Mouse (Mus musculus) hematopoietic stem cell, adult 5-6 weeks (primary cell): ENCODE measurements around the gene Thra. TPM values are rescaled to one million over a fixed set of nuclear protein-coding genes. Genes with fewer than 3 reads are reported as not detected.

Source experiments
- ATAC-seq, 2 experiments: fragments of 125-278 bp in 1 of 2; replicated peaks in 1 of 2; 2 replicates each; pipeline ENCODE4 v1.8.0; 2016 to 2017; ENCODE audit warnings: inconsistent platforms in 2 of 2, mild to moderate bottlenecking in 2 of 2, moderate number of reproducible peaks in 2 of 2, low read depth in 1 of 2, moderate TSS enrichment in 1 of 2; ENCODE audit not compliant: low FRiP score in 2 of 2, poor library complexity in 2 of 2, severe bottlenecking in 2 of 2, insufficient read depth in 1 of 2, low TSS enrichment in 1 of 2
- total RNA-seq: library from RNA; stranded (forward); fragments of 172-1452, 232-1000 nt; gene quantifications from 2 replicates; pipeline ENCODE4 v1.2.3, GENCODE M21; 2017

Gene Thra
- total RNA-seq, 1 experiment from 2014 or later = 25.3 TPM

DNA sequence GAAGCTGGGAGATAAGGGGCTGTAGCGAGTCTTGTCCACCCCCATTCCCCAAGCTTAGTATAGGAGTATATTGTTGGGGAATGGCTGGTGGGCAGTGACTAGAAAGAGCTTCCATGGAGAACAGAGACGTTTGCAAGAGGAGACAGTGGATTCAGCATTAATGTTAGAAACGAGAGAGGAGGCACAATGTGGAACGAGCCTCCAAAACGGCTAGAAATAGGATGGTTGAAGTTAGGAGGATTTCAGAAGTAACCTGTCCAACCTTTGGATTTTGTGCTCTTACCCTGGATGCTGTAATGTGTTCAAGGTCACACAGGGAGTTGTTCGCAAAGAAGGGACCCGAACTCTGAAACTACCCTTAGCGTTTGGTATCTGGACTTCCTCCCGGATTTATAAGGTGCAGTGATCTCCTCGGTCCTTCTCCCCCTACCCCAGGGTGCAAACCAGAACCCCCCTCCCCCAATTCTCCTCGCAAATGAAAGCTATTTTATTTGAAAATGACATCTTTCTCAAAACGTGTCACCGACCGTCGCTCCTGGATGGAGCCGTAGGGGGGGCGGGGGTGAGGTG lies 698 bp downstream of the Thra start:
- no peak; a peak in 1 of 4 replicates for ATAC-seq

DNA sequence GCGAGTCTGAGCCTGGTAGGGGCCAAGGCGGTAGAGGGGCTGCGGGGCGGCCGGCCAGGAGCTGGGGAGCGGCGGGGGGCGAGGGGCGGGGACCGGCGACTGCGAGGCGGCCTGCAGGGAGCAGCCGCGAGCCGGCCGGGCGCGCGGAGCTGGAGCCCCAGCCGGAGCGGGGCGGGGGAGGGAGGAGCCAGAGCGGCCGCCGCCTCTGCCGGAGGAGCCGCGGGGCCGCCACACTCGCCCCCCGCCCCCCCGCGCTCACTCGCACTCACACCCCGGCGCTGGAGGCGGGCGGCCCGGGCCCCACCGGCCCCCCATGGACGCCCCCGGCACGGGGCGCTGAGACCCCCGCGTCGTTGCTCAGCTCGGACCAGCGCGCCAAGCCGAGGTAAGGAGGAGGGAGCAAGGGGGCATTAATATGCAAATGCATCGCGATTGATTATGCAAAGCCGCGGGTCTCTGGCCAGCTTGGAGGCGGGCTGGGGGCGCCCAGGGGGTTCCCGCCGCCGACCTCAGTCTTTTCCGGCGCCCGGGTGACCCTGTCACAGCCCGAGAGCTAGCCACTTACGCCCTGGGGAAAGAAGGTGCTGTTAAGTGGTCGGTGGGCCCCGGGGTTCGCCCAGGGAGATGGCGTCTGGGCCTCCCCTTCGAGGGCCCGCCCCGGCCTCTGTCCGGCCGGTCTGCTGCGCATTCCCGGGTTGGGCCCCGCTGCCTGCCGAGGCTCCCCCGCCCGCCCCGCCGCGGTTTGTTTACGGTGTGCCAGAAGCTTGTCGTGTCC lies 1.4 kb downstream of the Thra start:
- peak; percentile 17 to 38; a peak in 3 of 4 replicates for ATAC-seq

GRCm38 (mm10) chr11:98742397-98743291 lies 2.2 kb downstream of the Thra start:
- ATAC-seq = no peak

- no peak for ATAC-seq
These were observed 3.4 kb downstream of the Thra start for GRCm38 (mm10) chr11:98743655-98744345.

GRCm38 (mm10) chr11:98744456-98745019 lies 4.1 kb downstream of the Thra start:
- no peak for ATAC-seq

DNA sequence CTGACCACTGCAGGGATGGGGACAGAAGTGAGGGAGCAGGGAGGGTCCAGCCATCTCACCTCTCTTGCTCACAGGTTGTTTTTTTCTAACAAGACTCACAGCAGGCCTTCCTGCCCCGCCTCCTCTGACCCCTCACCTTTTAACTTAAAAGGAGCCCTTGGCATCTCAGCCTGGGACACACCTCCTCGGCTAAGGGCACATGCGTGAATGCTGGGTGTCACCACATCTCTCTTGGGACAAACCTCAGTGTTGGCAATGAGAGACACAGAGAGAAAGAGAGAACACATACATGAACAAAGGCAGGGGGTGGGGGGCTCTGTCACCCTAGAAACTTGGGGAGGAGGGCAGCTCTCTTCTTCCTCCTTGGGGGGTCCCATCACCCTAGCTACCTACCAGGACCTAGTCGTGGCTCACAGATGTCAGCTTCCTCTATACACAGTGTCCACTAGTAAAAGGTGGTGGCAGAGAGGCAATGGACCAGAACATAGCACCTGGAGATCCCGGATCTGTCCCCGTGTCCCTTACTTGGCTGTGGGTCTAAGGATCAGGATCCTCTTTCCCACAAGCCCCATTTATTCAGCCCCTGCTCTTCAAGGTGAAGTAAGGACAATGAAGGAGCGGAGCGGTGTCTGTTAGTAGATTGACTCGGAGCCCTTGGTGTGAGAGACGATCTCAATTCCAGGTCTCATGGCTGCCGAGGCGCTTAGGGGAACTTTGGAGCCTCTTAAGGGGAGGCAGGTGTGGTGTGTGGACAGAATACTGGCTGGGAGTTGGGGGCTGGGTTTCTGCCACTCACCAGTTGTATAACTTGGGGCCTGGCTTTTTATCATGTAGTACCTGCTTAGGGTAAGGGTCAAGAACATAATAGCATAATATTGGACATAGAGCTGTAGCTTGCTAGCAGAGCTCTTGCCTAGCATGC lies 5.8 kb downstream of the Thra start:
- no peak for ATAC-seq

DNA sequence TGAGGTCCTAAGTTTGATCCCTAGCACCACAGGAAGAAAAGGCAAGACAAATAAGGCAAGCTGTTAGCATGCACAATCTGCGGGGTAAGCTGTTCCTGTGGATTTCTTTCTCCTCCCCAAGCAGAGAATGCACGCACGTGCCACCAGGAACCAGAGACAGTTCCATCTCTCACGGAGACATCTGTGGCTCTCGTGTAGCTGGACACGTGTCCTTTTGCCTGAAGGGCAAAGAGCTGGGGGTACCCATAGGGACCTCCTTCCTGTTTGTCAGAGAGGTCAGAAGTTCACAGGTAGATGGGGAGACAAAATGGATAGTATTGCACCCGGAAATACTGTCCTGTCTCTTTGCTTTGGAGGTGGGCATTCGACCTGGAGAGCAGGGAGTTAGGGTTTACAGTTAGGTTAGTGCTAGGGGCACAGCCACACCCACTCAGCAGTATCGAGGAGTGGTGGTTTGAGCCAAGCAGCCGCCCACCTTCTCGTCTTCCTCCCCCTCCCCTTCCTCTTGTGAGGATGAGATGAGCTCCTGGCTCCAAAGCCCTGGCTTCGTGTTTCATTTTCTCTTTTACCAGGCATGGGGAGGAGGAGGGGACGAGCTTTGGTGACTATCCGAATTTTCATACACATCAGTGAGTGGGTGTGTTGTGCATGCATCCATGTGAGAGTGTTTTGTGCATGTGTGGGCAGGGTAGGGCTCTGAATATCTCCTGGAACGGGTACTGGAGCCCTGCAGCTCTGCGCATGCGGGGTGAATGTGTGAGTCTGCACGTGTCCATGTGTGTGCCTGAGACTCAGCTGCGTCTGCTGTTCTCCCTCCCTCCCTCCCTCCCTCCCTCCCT lies 6.6 kb downstream of the Thra start:
- peak; percentile 35 to 52 for ATAC-seq

DNA sequence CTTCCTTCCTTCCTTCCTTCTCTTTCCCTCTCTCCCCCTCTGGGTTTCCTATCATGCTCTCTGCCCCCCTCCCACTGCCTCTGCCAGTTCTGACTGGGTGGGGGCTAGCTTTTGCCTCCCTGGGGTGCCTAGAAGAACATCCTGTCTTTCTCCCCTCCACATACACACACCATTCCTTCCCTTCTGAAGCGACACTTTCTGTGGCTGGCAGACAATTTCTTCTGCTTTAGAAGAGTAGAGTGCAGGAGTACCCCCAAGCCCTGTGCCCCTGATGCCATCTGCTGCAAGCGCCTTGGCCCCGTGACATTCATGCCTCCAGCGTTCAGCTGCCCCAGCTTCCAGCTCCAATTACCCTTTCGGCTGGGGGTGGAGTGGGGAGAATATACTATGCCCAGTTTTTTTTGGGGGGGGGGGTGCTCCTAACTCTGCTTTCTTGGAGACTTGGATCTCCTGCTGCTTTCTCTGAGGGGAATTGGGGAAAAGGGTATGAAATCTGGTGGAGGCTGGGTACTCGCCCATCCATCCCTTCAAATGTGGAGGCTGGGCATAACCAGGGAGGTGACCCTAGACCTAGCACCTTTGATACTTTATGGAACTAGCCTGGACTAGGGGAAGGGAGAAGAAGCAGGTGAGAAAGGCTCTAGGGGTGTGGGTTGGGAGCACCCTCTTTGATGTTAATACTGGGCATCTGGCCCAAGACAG lies 7.5 kb downstream of the Thra start:
- no peak for ATAC-seq

DNA sequence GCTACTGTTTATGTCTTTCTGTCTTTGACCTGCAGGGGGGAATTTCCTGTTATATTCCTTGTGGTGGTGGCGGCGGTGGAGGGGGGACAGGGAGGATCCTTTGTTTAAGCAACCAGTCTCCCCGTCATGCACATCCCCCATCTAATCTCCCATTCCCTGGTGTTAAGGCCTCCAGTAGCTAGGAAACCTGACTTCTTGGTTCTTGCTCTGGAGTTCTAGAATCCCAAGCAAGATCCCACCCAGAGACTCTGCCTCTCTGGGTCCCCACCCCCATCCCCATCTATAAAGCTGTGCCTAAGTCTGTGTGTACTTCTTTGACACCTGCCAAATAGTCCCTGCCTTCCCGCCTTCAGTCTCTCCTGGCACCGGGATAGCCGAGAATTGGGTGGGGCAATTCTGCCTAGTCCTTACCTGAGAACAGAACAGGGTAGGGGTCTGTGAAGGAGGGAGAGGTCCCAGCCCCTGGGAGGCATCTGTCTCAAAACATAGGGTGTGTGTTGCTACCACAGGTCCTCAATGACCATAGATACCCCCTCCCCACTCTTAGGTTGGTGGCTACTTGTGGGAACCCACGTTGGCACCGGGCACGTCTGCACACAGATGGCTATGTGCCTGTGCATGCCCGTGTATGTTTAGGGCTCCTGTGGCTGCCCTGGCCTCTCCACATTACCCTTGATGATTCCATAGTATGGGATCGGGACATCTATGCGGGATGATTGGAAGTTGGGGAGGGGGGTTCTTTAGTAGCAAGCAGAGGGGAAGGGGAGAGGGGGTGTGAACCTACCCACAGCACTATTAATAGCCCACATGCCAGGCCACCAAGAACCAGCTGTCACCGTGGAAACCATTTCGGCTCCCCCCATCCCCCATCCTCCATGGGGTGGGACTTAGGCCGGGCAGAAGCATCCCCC lies 8.3 kb downstream of the Thra start:
- no peak for ATAC-seq

DNA sequence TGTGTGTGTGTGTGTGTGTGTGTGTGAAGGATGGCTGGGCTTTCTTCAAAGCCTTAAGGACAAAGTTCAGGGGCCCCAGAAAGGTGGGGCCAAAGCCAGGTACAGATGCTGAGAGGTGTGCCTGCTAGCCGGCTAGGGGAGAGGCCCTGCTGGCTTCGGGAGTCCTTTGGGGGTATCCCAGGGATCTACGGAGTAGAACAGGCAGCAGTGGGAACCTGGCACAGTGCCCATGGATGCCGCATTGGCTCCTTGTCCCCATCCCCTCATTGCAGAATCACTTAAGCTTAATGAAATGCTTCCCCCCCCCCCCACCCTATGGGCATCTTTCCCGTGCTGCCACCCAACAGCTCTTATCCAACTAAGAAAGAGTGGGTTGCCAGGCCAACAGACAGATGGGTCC lies 9.3 kb downstream of the Thra start:
- no peak for ATAC-seq

- ATAC-seq = peak; percentile 23 to 27; a peak in 3 of 4 replicates
These were observed 10.1 kb downstream of the Thra start for GRCm38 (mm10) chr11:98750351-98751201.

DNA sequence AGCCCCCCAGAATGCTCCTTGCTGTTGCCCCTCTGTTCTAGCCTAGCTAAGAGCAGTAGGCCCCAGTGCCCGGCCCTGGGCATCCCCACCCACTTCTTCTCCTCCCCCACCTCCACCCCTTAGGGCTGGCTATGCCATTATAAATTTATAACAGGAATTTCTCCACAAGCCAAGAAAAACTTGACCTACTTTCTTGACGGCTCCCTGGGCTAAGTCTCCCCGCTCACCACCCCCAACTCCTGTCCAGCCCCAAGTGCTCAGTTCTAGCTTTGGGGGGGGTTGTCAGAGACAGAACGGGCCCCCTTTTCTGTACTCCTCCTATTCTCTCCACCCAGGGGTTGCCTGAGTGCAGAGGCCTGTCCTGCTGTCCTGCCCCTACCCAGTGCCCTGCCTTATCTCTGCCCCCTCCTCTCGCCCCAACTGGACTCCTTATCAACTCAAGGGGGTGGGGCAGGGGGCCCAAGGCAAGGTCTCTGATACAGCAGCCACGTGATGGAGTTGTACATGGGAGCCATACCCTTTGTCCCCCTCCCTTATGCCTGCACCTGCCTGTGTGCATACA lies 10.9 kb downstream of the Thra start:
- ATAC-seq = no peak

GRCm38 (mm10) chr11:98752562-98753140 lies 12.2 kb downstream of the Thra start:
- no peak for ATAC-seq
